Mouse (Mus musculus): ENCODE data around the gene Gpr33.

GRCm38 (mm10) chr12:51983625-51984024 is 44.2 kb downstream of the Gpr33 start:
- TF ChIP-seq CTCF (IDR thresholded peaks at IDR 0.05; ENCODE audit: low read depth) (no peak), EP300 (IDR thresholded peaks at IDR 0.05; ENCODE audit: low read depth) (no peak)
